Mouse (Mus musculus) stomach, postnatal 0 days (tissue): ENCODE results near the gene Irf2bpl. TPM values are rescaled to one million over a fixed set of nuclear protein-coding genes. Genes with fewer than 3 reads are reported as not detected.

Experiments used
- ATAC-seq: fragments of 200-750 bp; cut with Nextera tagmentation; 2 replicates; pipeline ENCODE4 v1.8.0; 2017; ENCODE audit not compliant: low FRiP score, low TSS enrichment
- DNase-seq: peaks from one replicate; pipeline ENCODE4 v3.0.0-alpha.2; 2016; ENCODE audit warnings: low spot score
- H3K27ac ChIP-seq: fragments of 300-500 bp; sonication (generic); replicated peaks from 2 replicates; pipeline ENCODE4 v1.5.1; 2014; ENCODE audit warnings: mild to moderate bottlenecking, control low read depth
- H3K27me3 ChIP-seq: fragments of 300-500 bp; sonication (generic); 2 replicates; pipeline ENCODE4 v1.6.1; 2014; ENCODE audit warnings: low read length; ENCODE audit not compliant: control insufficient read depth, insufficient read depth
- H3K36me3 ChIP-seq: fragments of 300-500 bp; sonication (generic); 2 replicates; pipeline ENCODE4 v1.6.1; 2014; ENCODE audit warnings: low read length, mixed read lengths; ENCODE audit not compliant: control insufficient read depth, insufficient read depth
- H3K4me1 ChIP-seq: fragments of 300-500 bp; sonication (generic); replicated peaks from 2 replicates; pipeline ENCODE4 v1.6.1; 2014; ENCODE audit warnings: antibody characterized with exemption; ENCODE audit not compliant: control insufficient read depth, insufficient read depth
- H3K4me2 ChIP-seq: fragments of 300-500 bp; sonication (generic); replicated peaks from 2 replicates; pipeline ENCODE4 v1.6.1; 2014; ENCODE audit warnings: low read depth, mild to moderate bottlenecking, control low read depth, moderate library complexity
- H3K4me3 ChIP-seq: fragments of 300-500 bp; sonication (generic); 2 replicates; pipeline ENCODE4 v1.5.1; 2014; ENCODE audit warnings: low read depth, low read length, control low read depth
- H3K9ac ChIP-seq: fragments of 300-500 bp; sonication (generic); 2 replicates; pipeline ENCODE4 v1.6.1; 2014; ENCODE audit warnings: mild to moderate bottlenecking, low read length, control low read depth, mixed read lengths
- H3K9me3 ChIP-seq: fragments of 300-500 bp; sonication (generic); 2 replicates; pipeline ENCODE4 v1.6.1; 2016; ENCODE audit warnings: low read length; ENCODE audit not compliant: control insufficient read depth
- CTCF ChIP-seq: IDR thresholded peaks from 2 replicates; pipeline ENCODE4 v1.5.1; 2016; ENCODE audit warnings: antibody characterized with exemption, low read depth, mild to moderate bottlenecking, moderate library complexity
- EP300 ChIP-seq: optimal IDR thresholded peaks from 2 replicates; pipeline ENCODE3; 2016; ENCODE audit warnings: antibody characterized with exemption
- WGBS: fragments of 180-500 bp; shearing (Covaris S2); extraction: QIAGEN DNeasy Blood & Tissue Kit; methylation state at CpG from one replicate; pipeline ENCODE4 v1.1.7; 2014; 5-methylcytosine and 5-hydroxymethylcytosine counted together
- polyA plus RNA-seq: library from polyadenylated mRNA; unstranded; fragments of >200 nt; fragmentation: Nextera tagmentation; extraction: Ambion mirVana; gene quantifications from 2 replicates; pipeline ENCODE4 v1.2.1, GENCODE M21; 2015

Gene Irf2bpl
- polyA plus RNA-seq, 1 experiment from 2014 or later: 19.1 TPM

- Histone ChIP-seq H3K27ac (no peak overlapping the region), H3K4me3 (no peak overlapping the region), H3K9me3 (no peaks in the 10 kb centered on the region), H3K27me3 (no peaks in the 10 kb centered on the region), H3K36me3 (no peaks in the 10 kb centered on the region), H3K4me1 (no peaks in the 10 kb centered on the region), H3K4me2 (no peak overlapping the region), H3K9ac (no peak overlapping the region)
- TF ChIP-seq CTCF (no peak), EP300 (no peak)
- ATAC-seq (no peak), DNase-seq (no peak)
- WGBS: 85% methylated on average over 5 of the region's 5 CpGs
Measured at GRCm38 (mm10) chr12:86864316-86865020, 20.1 kb downstream of the Irf2bpl start.

GRCm38 (mm10) chr12:86859924-86860790, 24.4 kb downstream of the Irf2bpl start:
- TF ChIP-seq CTCF (no peak), EP300 (no peak)
- Histone ChIP-seq H3K9me3 (no peaks in the 10 kb centered on the region), H3K27me3 (no peaks in the 10 kb centered on the region), H3K9ac (no peak overlapping the region), H3K36me3 (no peaks in the 10 kb centered on the region), H3K4me3 (no peak overlapping the region), H3K4me2 (no peak overlapping the region), H3K27ac (peak overlapping the region; percentile 66), H3K4me1 (no peaks in the 10 kb centered on the region)
- ATAC-seq (peak; percentile 74), DNase-seq (peak; percentile 75)
- 34% methylated on average over 10 of the region's 10 CpGs for WGBS

- Histone ChIP-seq H3K9ac (no peak overlapping the region), H3K27ac (peak overlapping the region; percentile 66), H3K4me1 (no peaks in the 10 kb centered on the region), H3K36me3 (no peaks in the 10 kb centered on the region), H3K4me3 (no peak overlapping the region), H3K27me3 (no peaks in the 10 kb centered on the region), H3K4me2 (no peak overlapping the region), H3K9me3 (no peaks in the 10 kb centered on the region)
- peak; percentile 43 for ATAC-seq
- TF ChIP-seq CTCF (no peak), EP300 (no peak)
- WGBS: 64% methylated on average over 6 of the region's 6 CpGs
- peak; percentile 34 for DNase-seq
Measured at GRCm38 (mm10) chr12:86858983-86859872, 25.4 kb downstream of the Irf2bpl start.

- no peaks in the 10 kb centered on the region for H3K27me3 ChIP-seq
- no peak for DNase-seq
- no peak overlapping the region for H3K9ac ChIP-seq
- H3K4me3 ChIP-seq: no peak overlapping the region
- H3K27ac ChIP-seq: peak overlapping the region; percentile 66; the same call in 1 of the 2 replicates
- H3K36me3 ChIP-seq: no peaks in the 10 kb centered on the region
- TF ChIP-seq EP300 (no peak), CTCF (no peak)
- H3K9me3 ChIP-seq: no peaks in the 10 kb centered on the region
- ATAC-seq: no peak
- H3K4me2 ChIP-seq: no peak overlapping the region
- no peaks in the 10 kb centered on the region for H3K4me1 ChIP-seq
- WGBS: 91% methylated on average over 4 of the region's 4 CpGs
Measured at GRCm38 (mm10) chr12:86858498-86858897, 26.1 kb downstream of the Irf2bpl start.

GRCm38 (mm10) chr12:86857290-86857689, 27.3 kb downstream of the Irf2bpl start:
- no peaks in the 10 kb centered on the region for H3K27me3 ChIP-seq
- H3K27ac ChIP-seq: no peak overlapping the region
- no peak overlapping the region for H3K9ac ChIP-seq
- ATAC-seq (no peak), DNase-seq (no peak)
- WGBS: 72% methylated on average over 8 of the region's 8 CpGs
- no peaks in the 10 kb centered on the region for H3K36me3 ChIP-seq
- TF ChIP-seq EP300: no peak
- no peak for TF ChIP-seq CTCF
- no peaks in the 10 kb centered on the region for H3K4me1 ChIP-seq
- no peak overlapping the region for H3K4me3 ChIP-seq
- H3K9me3 ChIP-seq: no peaks in the 10 kb centered on the region
- no peak overlapping the region for H3K4me2 ChIP-seq
